Mouse (Mus musculus) spleen, adult 2 months (tissue): ENCODE measurements at regions not wholly inside any gene's neighbourhood (a gene's known extent, or its start where the extent isn't known, plus 50 kb on each side); places are given as distances from the start of the nearest gene placed in this dataset.

ENCODE experiments used
- CTCF ChIP-seq: fragments of 200-500 bp; IDR thresholded peaks from 2 replicates; pipeline ENCODE4 v1.5.1; 2011; ENCODE audit warnings: mild to moderate bottlenecking, inconsistent platforms; ENCODE audit not compliant: insufficient read depth, insufficient read length, insufficient replicate concordance; ENCODE audit errors: extremely low read depth
- POLR2A ChIP-seq: fragments of 200-500 bp; IDR thresholded peaks from 2 replicates; pipeline ENCODE4 v1.6.1; 2011; ENCODE audit warnings: low read depth, low read length, inconsistent platforms

DNA sequence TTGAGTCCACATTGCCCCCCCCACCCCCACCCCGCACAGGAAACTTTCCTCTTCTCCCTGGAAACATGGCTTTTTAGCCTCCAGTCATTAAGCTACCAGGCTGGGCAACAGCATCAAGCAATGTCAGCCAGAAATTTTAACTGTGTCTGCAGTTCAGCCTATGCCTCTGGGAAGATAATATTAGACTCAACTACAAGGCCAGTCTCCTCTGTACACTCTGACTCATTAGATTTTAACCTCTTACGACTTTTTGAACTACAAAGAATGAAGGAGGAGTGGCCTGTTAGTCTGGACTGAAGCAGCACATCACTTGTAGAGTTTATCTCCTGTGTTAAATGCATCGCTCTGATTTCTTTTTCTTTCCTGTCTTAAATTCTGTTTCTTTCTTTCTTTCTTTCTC is 50.3 kb upstream of the Ap1s2 start:
- TF ChIP-seq CTCF (no peak), POLR2A (no peak)
